Mouse (Mus musculus) kidney, postnatal 36 days (tissue): Measurements from ENCODE around the gene Slc38a9.

Experiments used
- DNase-seq, 2 experiments: peaks; one replicate each; pipeline ENCODE4 v3.0.0; 2021 to 2022; ENCODE audit warnings: mixed read lengths in 2 of 2

Slc38a9 gene

GRCm38 (mm10) chr13:112771447-112772208 lies 111.1 kb downstream of the Slc38a9 start:
- DNase-seq, result peak; percentile 55 to 83

- DNase-seq, result peak; percentile 33 to 70
Measured at GRCm38 (mm10) chr13:112772252-112772651, 111.7 kb downstream of the Slc38a9 start.

GRCm38 (mm10) chr13:112772861-112773260 lies 112.3 kb downstream of the Slc38a9 start:
- no peak for DNase-seq

GRCm38 (mm10) chr13:112773991-112774675 lies 113.6 kb downstream of the Slc38a9 start:
- no peak for DNase-seq

- DNase-seq, result peak; percentile 42 to 48
Measured at GRCm38 (mm10) chr13:112775856-112776255, 115.3 kb downstream of the Slc38a9 start.

- DNase-seq, result no peak
Measured at GRCm38 (mm10) chr13:112778407-112778806, 117.9 kb downstream of the Slc38a9 start.

GRCm38 (mm10) chr13:112785305-112785704 lies 124.8 kb downstream of the Slc38a9 start:
- DNase-seq, result no peak

GRCm38 (mm10) chr13:112786142-112786541 lies 125.6 kb downstream of the Slc38a9 start:
- DNase-seq, result no peak

GRCm38 (mm10) chr13:112786942-112787533 lies 126.5 kb downstream of the Slc38a9 start:
- DNase-seq, result no peak
